Mouse (Mus musculus): Measurements from ENCODE around the gene Spdye4b. TPM values are rescaled to one million over a fixed set of nuclear protein-coding genes. Genes with fewer than 3 reads are reported as not detected.
"Not testable (repeated sequence)": the region's sequence is repeated elsewhere in the genome, so short reads cannot be mapped to it uniquely, and the experiment has no call there.

The Spdye4b gene
- total RNA-seq (2014; fragmentation: Nextera tagmentation) (2.9 TPM in 1 of 2 replicates, not detected in the other), total RNA-seq (2017) (not detected in 2 replicates)

DNA sequence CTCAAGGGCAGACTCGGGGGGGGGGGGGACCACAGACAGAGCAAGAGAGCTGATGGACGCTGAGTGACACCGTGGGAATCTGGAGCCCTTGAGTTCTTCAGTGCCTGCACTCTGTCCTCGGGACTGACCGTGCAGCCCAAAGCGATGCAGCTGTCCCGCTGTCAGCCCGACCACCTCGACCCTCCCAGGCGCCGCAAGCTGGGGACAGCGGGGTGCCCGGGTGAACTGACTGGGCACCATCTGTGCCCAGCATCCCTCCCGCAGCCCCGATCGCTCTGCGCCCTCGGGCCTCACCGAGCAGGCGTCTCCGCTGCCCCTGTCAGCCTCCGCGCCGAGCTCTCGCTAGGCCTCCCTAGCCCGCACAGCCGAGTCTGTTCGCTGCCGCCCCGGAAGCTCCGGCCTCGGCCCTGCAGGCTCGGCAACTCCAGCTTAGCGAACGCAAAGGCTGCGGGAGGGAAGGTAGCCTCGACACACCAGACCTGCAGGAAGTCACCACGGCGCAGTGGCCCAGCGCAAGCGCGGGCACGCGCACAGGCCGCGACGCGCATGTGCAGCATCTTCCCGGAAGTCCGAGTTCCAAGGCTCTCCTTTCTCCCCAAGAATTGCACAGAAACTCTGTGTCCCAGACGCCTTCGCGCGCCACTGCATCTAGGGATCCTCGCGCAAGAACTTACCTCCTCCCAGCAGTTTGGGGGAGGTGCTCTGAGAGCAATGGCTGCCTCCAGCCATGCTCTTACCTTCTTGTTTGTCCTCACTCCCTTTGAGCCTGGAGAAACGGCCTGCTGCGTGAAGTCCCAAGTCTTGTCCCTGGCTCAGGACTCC is at the start of gene Spdye4b, which contains the start of gene Rbak:
Spdye4b (plus strand) TSS at position 763 of the 822 bp plus-strand sequence.
Rbak (minus strand) TSS at position 521 of the 822 bp plus-strand sequence.
- peak; percentile 94 for ATAC-seq (replicated peaks; ENCODE audit: low FRiP score, low TSS enrichment, poor library complexity, severe bottlenecking)

DNA sequence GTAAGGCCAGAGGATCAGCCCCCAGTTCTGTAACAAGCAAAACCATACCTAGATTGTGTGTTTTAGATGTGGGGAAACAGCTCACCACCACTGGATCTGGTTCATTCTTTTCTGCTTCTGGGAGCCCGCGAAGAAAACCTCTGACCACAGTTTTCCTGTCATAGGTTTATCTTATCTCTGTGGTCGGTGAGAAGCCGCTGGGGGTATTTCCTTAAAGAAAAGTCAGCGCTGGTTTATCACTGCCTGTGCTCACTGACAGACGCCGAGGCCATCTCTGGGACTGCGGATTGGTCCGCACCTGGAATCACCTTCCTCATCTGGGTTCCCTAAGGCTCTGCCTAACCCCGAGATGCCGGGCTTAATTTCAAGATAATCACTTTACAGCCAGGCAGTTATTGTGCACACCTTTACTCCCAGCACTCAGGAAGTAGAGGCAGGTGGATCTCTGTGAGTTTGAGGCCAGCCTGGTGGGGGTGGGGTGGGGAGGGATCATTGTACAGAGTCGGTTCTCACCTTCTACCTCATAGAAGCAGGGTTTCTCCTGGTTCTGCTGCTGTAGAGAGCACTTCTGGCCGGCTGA is 47.8 kb upstream of the Spdye4b start:
- peak; percentile 44 for ATAC-seq (replicated peaks; ENCODE audit: low FRiP score, low TSS enrichment, poor library complexity, severe bottlenecking)

DNA sequence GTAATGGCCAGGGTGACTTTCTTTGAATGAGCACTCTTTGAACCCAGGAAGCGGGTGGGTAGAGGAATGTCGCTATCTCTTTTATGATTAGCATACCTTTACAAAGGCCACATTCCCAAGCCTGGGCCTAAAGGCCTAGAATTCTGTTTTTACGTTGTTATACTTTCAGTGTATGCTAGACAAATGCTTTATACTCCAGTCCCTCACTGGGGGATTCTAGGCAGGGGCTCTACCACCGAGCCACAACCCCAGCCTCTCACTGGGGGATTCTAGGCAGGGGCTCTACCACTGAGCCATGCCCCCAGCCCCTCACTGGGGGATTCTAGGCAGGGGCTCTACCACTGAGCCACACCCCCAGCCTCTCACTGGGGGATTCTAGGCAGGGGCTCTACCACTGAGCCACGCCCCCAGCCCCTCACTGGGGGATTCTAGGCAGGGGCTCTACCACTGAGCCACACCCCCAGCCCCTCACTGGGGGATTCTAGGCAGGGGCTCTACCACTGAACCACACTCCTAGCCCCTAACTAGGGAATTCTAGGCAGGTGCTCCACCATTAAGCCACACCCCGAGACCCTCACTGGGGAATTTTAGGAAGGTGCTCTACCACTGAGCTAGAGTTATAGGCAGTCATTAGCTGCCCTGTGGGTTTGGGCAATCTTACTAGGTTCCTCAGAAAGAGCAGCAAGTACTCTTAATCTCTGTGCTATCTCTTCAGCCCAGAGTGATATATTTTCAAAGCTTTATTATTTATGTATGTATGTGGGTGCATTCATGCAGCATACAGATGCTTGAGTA is 46.4 kb upstream of the Spdye4b start:
- ATAC-seq (replicated peaks; ENCODE audit: low FRiP score, low TSS enrichment, poor library complexity, severe bottlenecking) = not testable (repeated sequence)

- ATAC-seq (replicated peaks; ENCODE audit: low FRiP score, low TSS enrichment, poor library complexity, severe bottlenecking) = no peak
Measured at GRCm38 (mm10) chr5:143135042-143135441, 45.8 kb upstream of the Spdye4b start.

GRCm38 (mm10) chr5:143137580-143137979 is 43.2 kb upstream of the Spdye4b start:
- ATAC-seq (replicated peaks; ENCODE audit: low FRiP score, low TSS enrichment, poor library complexity, severe bottlenecking) = no peak

GRCm38 (mm10) chr5:143147481-143147880 is 33.3 kb upstream of the Spdye4b start, which contains the start of gene Olfr718-ps1:
Olfr718-ps1 (minus strand) TSS chr5:143147581.
- ATAC-seq (replicated peaks; ENCODE audit: low FRiP score, low TSS enrichment, poor library complexity, severe bottlenecking) = no peak

GRCm38 (mm10) chr5:143148661-143149060 is 32.2 kb upstream of the Spdye4b start:
- no peak for ATAC-seq (replicated peaks; ENCODE audit: low FRiP score, low TSS enrichment, poor library complexity, severe bottlenecking)

- ATAC-seq (replicated peaks; ENCODE audit: low FRiP score, low TSS enrichment, poor library complexity, severe bottlenecking) = no peak
Measured at GRCm38 (mm10) chr5:143149536-143149935, 31.3 kb upstream of the Spdye4b start.

DNA sequence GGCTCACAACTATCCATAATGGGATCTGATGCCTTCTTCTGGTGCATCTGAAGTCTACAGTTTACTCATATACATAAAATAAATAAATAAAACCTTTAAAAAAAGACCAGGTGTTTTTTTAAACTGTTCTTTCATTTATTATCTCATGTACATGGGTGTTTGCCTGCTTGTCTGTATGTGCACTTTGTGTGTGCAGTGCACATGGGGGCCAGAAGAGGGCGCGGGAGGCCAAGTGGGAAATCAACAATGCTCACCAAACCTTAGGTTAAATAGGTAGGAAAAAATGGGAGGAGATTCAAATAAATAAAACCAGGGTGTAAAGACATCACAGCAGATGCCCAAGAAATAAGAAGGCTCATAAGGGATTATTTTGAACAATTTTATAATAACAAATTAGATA is 30.8 kb upstream of the Spdye4b start:
- no peak for ATAC-seq (replicated peaks; ENCODE audit: low FRiP score, low TSS enrichment, poor library complexity, severe bottlenecking)

DNA sequence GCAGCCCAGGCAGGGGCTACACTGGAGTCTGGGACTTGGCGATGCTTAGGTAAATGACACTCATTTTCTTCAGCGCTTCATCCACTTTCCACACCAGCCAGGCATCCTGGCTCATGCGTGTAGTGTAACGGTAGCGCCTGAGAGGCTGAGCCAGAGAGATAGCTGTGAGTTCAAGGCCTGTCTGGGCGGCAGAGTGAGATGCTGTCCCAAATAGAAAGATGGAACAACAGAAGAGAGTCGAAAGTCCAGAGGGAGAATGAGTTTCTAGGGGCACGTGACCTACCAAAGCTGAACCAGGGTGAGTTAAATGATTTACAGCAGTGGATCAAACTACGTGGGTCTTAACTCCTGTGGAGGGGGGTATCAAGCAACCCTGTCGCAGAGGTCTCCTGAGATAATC is 27.1 kb upstream of the Spdye4b start:
- ATAC-seq (replicated peaks; ENCODE audit: low FRiP score, low TSS enrichment, poor library complexity, severe bottlenecking) = no peak

DNA sequence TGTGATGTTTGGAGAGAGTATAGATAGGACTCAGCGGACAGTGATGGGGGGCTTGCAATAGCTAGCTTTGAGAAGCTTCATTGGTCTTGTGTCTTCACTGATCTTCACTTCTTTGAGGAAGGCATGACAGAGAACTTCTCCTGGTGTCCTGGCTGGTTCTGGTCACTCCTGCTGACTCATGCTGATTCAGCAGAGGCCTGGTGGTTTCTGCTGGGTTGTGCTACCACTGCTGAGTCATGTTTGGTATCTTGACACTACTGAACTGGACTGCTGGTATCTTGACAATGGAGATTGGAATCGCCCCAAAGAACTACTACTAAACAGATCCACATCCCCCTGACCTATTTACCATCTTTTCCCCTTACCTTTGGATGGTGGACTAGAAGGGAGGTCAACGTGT is 25.3 kb upstream of the Spdye4b start:
- no peak for ATAC-seq (replicated peaks; ENCODE audit: low FRiP score, low TSS enrichment, poor library complexity, severe bottlenecking)

- peak; percentile 88 for ATAC-seq (replicated peaks; ENCODE audit: low FRiP score, low TSS enrichment, poor library complexity, severe bottlenecking)
Measured at GRCm38 (mm10) chr5:143165508-143166070, 15.2 kb upstream of the Spdye4b start.

- ATAC-seq (replicated peaks; ENCODE audit: low FRiP score, low TSS enrichment, poor library complexity, severe bottlenecking) = no peak
Measured at GRCm38 (mm10) chr5:143175970-143176369, 4.8 kb upstream of the Spdye4b start.

DNA sequence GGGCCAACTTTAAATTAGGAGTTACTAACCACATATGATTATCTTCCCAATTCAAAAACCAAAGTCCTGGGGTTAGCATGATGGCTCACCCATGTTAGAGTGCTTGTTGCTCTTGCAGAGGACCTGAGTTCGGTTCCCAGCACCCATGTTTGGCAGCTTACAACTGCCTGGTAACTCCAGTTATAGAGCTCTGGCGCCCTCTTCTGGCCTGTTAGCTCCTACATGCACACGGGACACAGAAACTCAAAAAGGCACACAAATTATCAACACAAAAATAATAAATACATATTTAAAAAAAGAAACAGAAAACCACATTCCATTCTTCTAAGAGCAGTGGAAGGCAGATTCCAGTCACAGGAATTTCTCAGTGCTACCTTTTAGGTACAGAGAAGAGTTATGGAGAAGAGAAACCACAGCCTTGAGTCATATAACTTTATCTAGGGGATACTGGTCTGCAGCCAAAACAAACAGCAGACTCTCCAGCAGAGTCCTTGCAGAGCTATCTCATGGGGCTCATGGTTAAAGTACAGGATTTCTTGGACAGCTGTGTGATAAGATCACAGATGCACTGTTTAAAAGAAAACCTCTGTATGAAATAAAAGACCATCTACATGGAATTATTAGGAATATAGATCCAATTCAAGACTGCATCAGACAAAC is 3.1 kb upstream of the Spdye4b start:
- no peak for ATAC-seq (replicated peaks; ENCODE audit: low FRiP score, low TSS enrichment, poor library complexity, severe bottlenecking)

DNA sequence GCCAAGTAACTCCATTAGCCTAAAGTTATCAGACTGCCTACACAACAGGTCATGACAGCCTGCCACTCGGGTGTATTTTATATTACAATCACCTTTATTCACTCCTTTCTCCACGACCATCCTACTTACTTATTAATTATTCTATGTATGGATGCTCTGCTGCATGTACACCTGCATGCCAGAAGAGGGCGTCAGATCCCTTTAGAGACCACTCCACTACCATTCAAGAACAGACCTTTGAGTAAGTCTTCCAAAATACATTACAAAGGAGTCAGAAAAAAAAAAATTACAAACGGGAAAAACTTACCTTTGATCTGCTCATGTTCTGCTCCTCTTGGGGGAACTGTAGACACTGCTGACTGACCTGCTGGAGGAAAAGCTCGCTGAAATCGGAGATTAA is 1.6 kb upstream of the Spdye4b start:
- ATAC-seq (replicated peaks; ENCODE audit: low FRiP score, low TSS enrichment, poor library complexity, severe bottlenecking) = no peak

GRCm38 (mm10) chr5:143188014-143188413 is 7.2 kb downstream of the Spdye4b start:
- not testable (repeated sequence) for ATAC-seq (replicated peaks; ENCODE audit: low FRiP score, low TSS enrichment, poor library complexity, severe bottlenecking)

DNA sequence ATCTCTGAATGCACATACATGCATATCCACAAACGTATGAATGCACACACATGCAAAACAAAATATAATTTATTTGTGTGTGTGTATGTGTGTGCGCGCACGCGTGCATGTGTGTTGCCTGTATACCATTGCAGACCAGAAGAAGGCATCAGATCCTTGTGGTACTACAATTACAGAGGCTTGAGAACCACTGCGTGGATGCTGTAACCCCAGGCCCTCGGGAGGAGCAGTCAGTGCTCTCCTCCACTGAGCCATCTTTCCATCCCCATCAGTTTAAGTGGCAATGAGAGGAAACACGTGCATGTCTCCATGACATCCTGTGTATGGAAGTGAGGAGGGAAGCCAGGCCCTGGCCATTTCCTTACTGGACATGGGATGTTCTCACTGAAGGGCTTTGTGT is 12.0 kb downstream of the Spdye4b start:
- no peak for ATAC-seq (replicated peaks; ENCODE audit: low FRiP score, low TSS enrichment, poor library complexity, severe bottlenecking)

DNA sequence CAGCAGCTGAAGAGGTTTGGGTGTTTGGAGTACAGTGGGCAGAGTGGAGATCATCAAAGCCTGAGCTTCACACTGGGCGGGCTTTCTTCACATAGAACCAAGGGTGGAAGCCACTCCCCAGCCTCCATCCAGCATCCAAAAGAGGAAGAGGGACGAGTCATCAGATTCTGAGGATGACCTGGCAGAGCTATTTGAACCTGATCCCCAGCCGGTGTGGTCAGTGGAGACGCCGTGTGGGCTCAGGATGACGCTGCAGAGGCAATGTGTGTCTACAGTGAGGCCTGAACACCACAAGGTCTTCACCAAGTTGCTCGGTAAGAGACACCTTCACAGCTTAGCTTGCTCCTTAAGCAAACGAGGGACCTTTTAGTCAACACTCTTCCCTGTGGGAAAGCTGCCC is 13.9 kb downstream of the Spdye4b start:
- ATAC-seq (replicated peaks; ENCODE audit: low FRiP score, low TSS enrichment, poor library complexity, severe bottlenecking) = not testable (repeated sequence)

DNA sequence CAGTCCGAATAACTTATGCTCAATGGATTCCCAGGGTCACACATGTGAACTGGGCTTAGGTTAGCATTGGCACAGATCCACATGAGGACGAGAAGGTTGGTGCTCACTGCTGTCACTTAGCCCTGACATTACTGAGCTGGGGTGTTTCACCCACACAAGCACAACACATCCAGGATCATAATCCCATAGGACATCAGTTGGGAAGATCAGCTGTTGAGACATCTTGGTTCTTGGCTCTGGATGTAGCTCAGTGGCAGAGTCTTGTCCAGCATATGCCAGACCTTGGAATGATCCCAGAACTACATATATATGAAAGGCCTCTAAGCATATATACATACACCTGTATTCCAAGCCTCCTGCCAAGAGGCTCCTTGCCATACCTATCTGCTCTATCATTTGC is 14.3 kb downstream of the Spdye4b start:
- no peak for ATAC-seq (replicated peaks; ENCODE audit: low FRiP score, low TSS enrichment, poor library complexity, severe bottlenecking)
